Mouse (Mus musculus): ENCODE measurements around the gene Tdrd1. TPM values are rescaled to one million over a fixed set of nuclear protein-coding genes. Genes with fewer than 3 reads are reported as not detected.

The Tdrd1 gene
- polyA plus RNA-seq, 2 experiments = under 0.01 TPM; not detected in 1

GRCm38 (mm10) chr19:56797376-56797775, 28.6 kb upstream of the Tdrd1 start:
- peaks cover 38% of the 10 kb centered on the region for H3K36me3 ChIP-seq (replicated peaks; ENCODE audit: control insufficient read depth, insufficient read depth, low read depth)
- H3K27me3 ChIP-seq (ENCODE audit: control insufficient read depth, insufficient read depth, low read length) = no peaks in the 10 kb centered on the region
- 63% methylated on average over 11 of the region's 11 CpGs for WGBS (ENCODE audit: insufficient replicate concordance)
- DNase-seq (ENCODE audit: low read depth in 3 of 3, low spot score in 3 of 3) = no peak
- ATAC-seq (ENCODE audit: insufficient read depth) = no peak
- H3K4me3 ChIP-seq (ENCODE audit: insufficient read depth in 1 of 2, low read depth in 2 of 2, low read length in 2 of 2) = no peak overlapping the region
- H3K4me1 ChIP-seq (replicated peaks; ENCODE audit: control insufficient read depth in 2 of 2, insufficient read depth in 2 of 2, low read length in 1 of 2) = peaks cover 22 to 26% of the 10 kb centered on the region in 2 experiments
- no peak overlapping the region for H3K9ac ChIP-seq (replicated peaks)
- H3K4me2 ChIP-seq (ENCODE audit: low read depth) = no peak overlapping the region
- no peak overlapping the region for H3K27ac ChIP-seq
- H3K9me3 ChIP-seq (ENCODE audit: control insufficient read depth, low read length) = no peaks in the 10 kb centered on the region
- TF ChIP-seq EP300 (IDR thresholded peaks at IDR 0.05; ENCODE audit: low read depth) (no peak), CTCF (IDR thresholded peaks at IDR 0.05; ENCODE audit: low read depth) (no peak)

GRCm38 (mm10) chr19:56800226-56800625, 25.8 kb upstream of the Tdrd1 start:
- H3K9me3 ChIP-seq (ENCODE audit: control insufficient read depth, low read length) = no peaks in the 10 kb centered on the region
- ATAC-seq (ENCODE audit: insufficient read depth) (peak; percentile 46), DNase-seq (ENCODE audit: low read depth in 3 of 3, low spot score in 3 of 3) (peak in 2 of 3 experiments; percentile 29 to 34)
- no peak overlapping the region for H3K27ac ChIP-seq
- H3K9ac ChIP-seq (replicated peaks) = no peak overlapping the region
- H3K4me3 ChIP-seq (ENCODE audit: insufficient read depth in 1 of 2, low read depth in 2 of 2, low read length in 2 of 2) = no peak overlapping the region
- peaks cover 26 to 31% of the 10 kb centered on the region in 2 experiments for H3K4me1 ChIP-seq (replicated peaks; ENCODE audit: control insufficient read depth in 2 of 2, insufficient read depth in 2 of 2, low read length in 1 of 2)
- H3K27me3 ChIP-seq (ENCODE audit: control insufficient read depth, insufficient read depth, low read length) = no peaks in the 10 kb centered on the region
- no peak overlapping the region; the same call in 1 of the 2 replicates for H3K4me2 ChIP-seq (ENCODE audit: low read depth)
- WGBS (ENCODE audit: insufficient replicate concordance) = 17% methylated on average over 8 of the region's 8 CpGs
- H3K36me3 ChIP-seq (replicated peaks; ENCODE audit: control insufficient read depth, insufficient read depth, low read depth) = peaks cover 21% of the 10 kb centered on the region
- TF ChIP-seq EP300 (IDR thresholded peaks at IDR 0.05; ENCODE audit: low read depth) = peak; percentile 73
- TF ChIP-seq CTCF (IDR thresholded peaks at IDR 0.05; ENCODE audit: low read depth) = no peak

GRCm38 (mm10) chr19:56800930-56801655, 24.9 kb upstream of the Tdrd1 start:
- TF ChIP-seq CTCF (IDR thresholded peaks at IDR 0.05; ENCODE audit: low read depth) (no peak), EP300 (IDR thresholded peaks at IDR 0.05; ENCODE audit: low read depth) (no peak)
- Histone ChIP-seq H3K36me3 (replicated peaks; ENCODE audit: control insufficient read depth, insufficient read depth, low read depth) (peaks cover 16% of the 10 kb centered on the region), H3K27ac (peak overlapping the region; percentile 63), H3K27me3 (ENCODE audit: control insufficient read depth, insufficient read depth, low read length) (no peaks in the 10 kb centered on the region), H3K4me2 (ENCODE audit: low read depth) (peak overlapping the region; percentile 48), H3K9me3 (ENCODE audit: control insufficient read depth, low read length) (no peaks in the 10 kb centered on the region), H3K9ac (replicated peaks) (no peak overlapping the region; the same call in 1 of the 2 replicates), H3K4me1 (replicated peaks; ENCODE audit: control insufficient read depth in 2 of 2, insufficient read depth in 2 of 2, low read length in 1 of 2) (peaks cover 26 to 31% of the 10 kb centered on the region in 2 experiments), H3K4me3 (ENCODE audit: insufficient read depth in 1 of 2, low read depth in 2 of 2, low read length in 2 of 2) (no peak overlapping the region)
- ATAC-seq (ENCODE audit: insufficient read depth) (peak; percentile 66; the same call in 1 of the 2 replicates), DNase-seq (ENCODE audit: low read depth in 3 of 3, low spot score in 3 of 3) (peak in 1 of 3 experiments; percentile 35)
- 9% methylated on average over 7 of the region's 7 CpGs for WGBS (ENCODE audit: insufficient replicate concordance)

- Histone ChIP-seq H3K9ac (replicated peaks) (no peak overlapping the region; the same call in 1 of the 2 replicates), H3K9me3 (ENCODE audit: control insufficient read depth, low read length) (no peaks in the 10 kb centered on the region), H3K27me3 (ENCODE audit: control insufficient read depth, insufficient read depth, low read length) (no peaks in the 10 kb centered on the region), H3K4me1 (replicated peaks; ENCODE audit: control insufficient read depth in 2 of 2, insufficient read depth in 2 of 2, low read length in 1 of 2) (peaks cover 26 to 31% of the 10 kb centered on the region in 2 experiments), H3K4me3 (ENCODE audit: insufficient read depth in 1 of 2, low read depth in 2 of 2, low read length in 2 of 2) (no peak overlapping the region), H3K36me3 (replicated peaks; ENCODE audit: control insufficient read depth, insufficient read depth, low read depth) (peaks cover 12% of the 10 kb centered on the region), H3K27ac (peak overlapping the region; percentile 63), H3K4me2 (ENCODE audit: low read depth) (peak overlapping the region; percentile 48)
- WGBS (ENCODE audit: insufficient replicate concordance) = 19% methylated on average over 10 of the region's 10 CpGs
- TF ChIP-seq EP300 (IDR thresholded peaks at IDR 0.05; ENCODE audit: low read depth) (peak; percentile 92), CTCF (IDR thresholded peaks at IDR 0.05; ENCODE audit: low read depth) (no peak)
- ATAC-seq (ENCODE audit: insufficient read depth) = peak; percentile 90
- peak; percentile 55 to 62 (median 57) for DNase-seq (ENCODE audit: low read depth in 3 of 3, low spot score in 3 of 3)
Observed at GRCm38 (mm10) chr19:56801656-56802351, 24.2 kb upstream of the Tdrd1 start.

GRCm38 (mm10) chr19:56802352-56802746, 23.7 kb upstream of the Tdrd1 start:
- Histone ChIP-seq H3K4me1 (replicated peaks; ENCODE audit: control insufficient read depth in 2 of 2, insufficient read depth in 2 of 2, low read length in 1 of 2) (peaks cover 26 to 31% of the 10 kb centered on the region in 2 experiments), H3K9ac (replicated peaks) (no peak overlapping the region), H3K27ac (peak overlapping the region; percentile 63; the same call in 1 of the 2 replicates), H3K4me2 (ENCODE audit: low read depth) (peak overlapping the region; percentile 4; the same call in 1 of the 2 replicates), H3K27me3 (ENCODE audit: control insufficient read depth, insufficient read depth, low read length) (no peaks in the 10 kb centered on the region), H3K9me3 (ENCODE audit: control insufficient read depth, low read length) (no peaks in the 10 kb centered on the region), H3K36me3 (replicated peaks; ENCODE audit: control insufficient read depth, insufficient read depth, low read depth) (peaks cover 14% of the 10 kb centered on the region), H3K4me3 (ENCODE audit: insufficient read depth in 1 of 2, low read depth in 2 of 2, low read length in 2 of 2) (no peak overlapping the region)
- TF ChIP-seq EP300 (IDR thresholded peaks at IDR 0.05; ENCODE audit: low read depth) (no peak), CTCF (IDR thresholded peaks at IDR 0.05; ENCODE audit: low read depth) (no peak)
- 56% methylated on average over 3 of the region's 3 CpGs for WGBS (ENCODE audit: insufficient replicate concordance)
- ATAC-seq (ENCODE audit: insufficient read depth) = no peak
- no peak for DNase-seq (ENCODE audit: low read depth in 3 of 3, low spot score in 3 of 3)

Measured in liver, embryonic 14.5 days (tissue).